Mouse (Mus musculus) T-helper 17 cell (primary cell): ENCODE data around the gene Spock1.

ENCODE experiments used
- in situ Hi-C, 2 experiments: fragments of 300-600 bp; cut with MboI, MseI; formaldehyde crosslinking; loops; 1 replicate in 1 of 2; 2 replicates in 1 of 2; pipeline ENCODE4 v1.15.1; 2025; ENCODE audit warnings: high pct_unique_total_duplicates in 2 of 2

The Spock1 gene

GRCm38 (mm10) chr13:57865029-57865428, 43.1 kb downstream of the Spock1 start:
- in situ Hi-C loops, result no loop called here

- in situ Hi-C loops, result no loop called here
These were observed 49.6 kb downstream of the Spock1 start for GRCm38 (mm10) chr13:57858491-57858890.

- in situ Hi-C loops, result no loop called here
These were observed 51.1 kb downstream of the Spock1 start for GRCm38 (mm10) chr13:57857016-57857415.

GRCm38 (mm10) chr13:57856311-57856853, 51.8 kb downstream of the Spock1 start:
- in situ Hi-C loops, result no loop called here

GRCm38 (mm10) chr13:57855766-57856165, 52.4 kb downstream of the Spock1 start:
- in situ Hi-C loops, result no loop called here

- in situ Hi-C loops, result no loop called here
These were observed 53.7 kb downstream of the Spock1 start for GRCm38 (mm10) chr13:57854416-57854815.

GRCm38 (mm10) chr13:57853621-57854020, 54.5 kb downstream of the Spock1 start:
- in situ Hi-C loops, result no loop called here

- in situ Hi-C loops, result no loop called here
These were observed 55.0 kb downstream of the Spock1 start for GRCm38 (mm10) chr13:57853156-57853555.

- in situ Hi-C loops, result no loop called here
These were observed 59.2 kb downstream of the Spock1 start for GRCm38 (mm10) chr13:57848931-57849330.

- in situ Hi-C loops, result no loop called here
These were observed 61.0 kb downstream of the Spock1 start for GRCm38 (mm10) chr13:57847101-57847500.

GRCm38 (mm10) chr13:57846468-57846867, 61.7 kb downstream of the Spock1 start:
- in situ Hi-C loops, result no loop called here

GRCm38 (mm10) chr13:57841141-57841848, 66.8 kb downstream of the Spock1 start:
- in situ Hi-C loops, result no loop called here

GRCm38 (mm10) chr13:57837691-57838437, 70.3 kb downstream of the Spock1 start:
- in situ Hi-C loops, result no loop called here

GRCm38 (mm10) chr13:57831374-57832163, 76.6 kb downstream of the Spock1 start:
- in situ Hi-C loops, result no loop called here

- in situ Hi-C loops, result no loop called here
These were observed 77.2 kb downstream of the Spock1 start for GRCm38 (mm10) chr13:57830896-57831295.

GRCm38 (mm10) chr13:57830091-57830490, 78.0 kb downstream of the Spock1 start:
- in situ Hi-C loops, result no loop called here

- in situ Hi-C loops, result no loop called here
These were observed 91.9 kb downstream of the Spock1 start for GRCm38 (mm10) chr13:57816276-57816675.

- in situ Hi-C loops, result no loop called here
These were observed 95.5 kb downstream of the Spock1 start for GRCm38 (mm10) chr13:57812643-57813042.

GRCm38 (mm10) chr13:57811253-57811652, 96.9 kb downstream of the Spock1 start:
- in situ Hi-C loops, result no loop called here

- in situ Hi-C loops, result no loop called here
These were observed 97.3 kb downstream of the Spock1 start for GRCm38 (mm10) chr13:57810816-57811215.

- in situ Hi-C loops, result no loop called here
These were observed 98.0 kb downstream of the Spock1 start for GRCm38 (mm10) chr13:57810083-57810482.

GRCm38 (mm10) chr13:57809603-57810002, 98.5 kb downstream of the Spock1 start:
- in situ Hi-C loops, result no loop called here
